Comparison of ENCODE assay signal across 8 mouse cellular contexts in genomic region chr5:110357531-110358179, GRCm38 (mm10). TPM values are rescaled to one million over a fixed set of nuclear protein-coding genes. Genes with fewer than 3 reads are reported as not detected.
DNase-seq lines count a peak whose midpoint lies in the region; ATAC-seq and TF ChIP-seq lines count a peak whose summit lies in the region.

No protein-coding gene starts in this region.

- peak; percentile 83 for DNase-seq in ES-E14 (ENCODE audit: low read depth, low spot score)
- peak; percentile 88 for DNase-seq in brain, embryonic 14.5 days (ENCODE audit: low read depth)
- peak; percentile 85 for DNase-seq in hindbrain, embryonic 10.5 days (ENCODE audit: low spot score)
- DNase-seq in layer of hippocampus, adult 2 months (ENCODE audit: low spot score in 2 of 2), result peak; percentile 76 to 89
- DNase-seq in lung, postnatal 14 days, result peak; percentile 89
- peak; percentile 58 for DNase-seq in retina, adult 2 months (ENCODE audit: low read depth, low spot score)
- peak; percentile 90 for DNase-seq in thymus, postnatal 4 days

- H3K36me3 ChIP-seq in ES-E14 (ENCODE audit: control insufficient read depth, insufficient read depth, low read length, poor library complexity, severe bottlenecking), result no peaks in the 10 kb centered on the region
- H3K36me3 ChIP-seq in hindbrain, embryonic 10.5 days, result peaks cover 6% of the 10 kb centered on the region; the same call in 1 of the 2 replicates

- peaks cover 31% of the 10 kb centered on the region for H3K27me3 ChIP-seq in hindbrain, embryonic 10.5 days (ENCODE audit: insufficient read depth, poor library complexity, severe bottlenecking)

- TF ChIP-seq CTCF in brain, embryonic 14.5 days (IDR thresholded peaks at IDR 0.05; ENCODE audit: borderline replicate concordance, extremely low read depth, insufficient read depth, insufficient read length), result peak; percentile 87
- peak; percentile 87 for TF ChIP-seq CTCF in layer of hippocampus, adult 2 months (conservative IDR thresholded peaks at IDR 0.05)

- peaks cover 0 to 14% of the 10 kb centered on the region in 2 experiments; a peak in 2 of 4 replicates for H3K4me1 ChIP-seq in ES-E14 (ENCODE audit: control insufficient read depth in 2 of 2, insufficient read depth in 2 of 2, low read length in 2 of 2, poor library complexity in 1 of 2)
- H3K4me1 ChIP-seq in hindbrain, embryonic 10.5 days (replicated peaks), result peaks cover 5% of the 10 kb centered on the region; the same call in 1 of the 2 replicates

- no peak for TF ChIP-seq POLR2A in brain, embryonic 14.5 days (IDR thresholded peaks at IDR 0.05; ENCODE audit: borderline replicate concordance, extremely low read depth, insufficient read depth, insufficient read length, poor library complexity, severe bottlenecking)

- H3K4me3 ChIP-seq in ES-E14 (ENCODE audit: insufficient read depth in 1 of 2, low read depth in 1 of 2, low read length in 2 of 2, poor library complexity in 1 of 2, severe bottlenecking in 1 of 2), result no peak overlapping the region
- H3K4me3 ChIP-seq in hindbrain, embryonic 10.5 days, result no peak overlapping the region
- no peak overlapping the region for H3K4me3 ChIP-seq in layer of hippocampus, adult 2 months

- 46% methylated on average over 9 of the region's 9 CpGs for WGBS in hindbrain, embryonic 10.5 days

- peak; percentile 70; the same call in 1 of the 2 replicates for ATAC-seq in erythroid progenitor cell, adult 5-6 weeks (replicated peaks; ENCODE audit: low FRiP score, poor library complexity, severe bottlenecking)

- no peaks in the 10 kb centered on the region for H3K9me3 ChIP-seq in ES-E14 (ENCODE audit: control insufficient read depth, insufficient read depth, low read depth, low read length)
- no peaks in the 10 kb centered on the region for H3K9me3 ChIP-seq in hindbrain, embryonic 10.5 days

- H3K27ac ChIP-seq in ES-E14 (ENCODE audit: insufficient read depth, low read depth, low read length, poor library complexity, severe bottlenecking), result no peak overlapping the region
- no peak overlapping the region for H3K27ac ChIP-seq in hindbrain, embryonic 10.5 days
- no peak overlapping the region for H3K27ac ChIP-seq in layer of hippocampus, adult 2 months

- H3K9ac ChIP-seq in ES-E14 (ENCODE audit: insufficient read depth, low read depth, low read length, poor library complexity, severe bottlenecking), result no peak overlapping the region

- in situ Hi-C loops in ES-E14 (cut with MboI; ENCODE audit: low sequenced_read_pairs in 2 of 2, unreplicated experiment in 2 of 2), result loop anchor here (5.0 to 10.0 kb wide), 2 partner anchors 277 to 280 kb away; no protein-coding TSS in a partner anchor

TF ChIP-seq in ES-E14, 5 proteins besides CTCF, POLR2A, EP300 and RAD21:
- TF ChIP-seq ZNF384 (IDR thresholded peaks at IDR 0.05; ENCODE audit: low read depth, low read length), result peak; percentile 95
- no peak for TF ChIP-seq HCFC1 (IDR thresholded peaks at IDR 0.05; ENCODE audit: borderline replicate concordance, insufficient read depth, low read length)
- TF ChIP-seq ZC3H11A (IDR thresholded peaks at IDR 0.05; ENCODE audit: borderline replicate concordance, low read depth, low read length), result peak; percentile 81
- TF ChIP-seq CHD2 (IDR thresholded peaks at IDR 0.05; ENCODE audit: low read depth, low read length), result no peak
- no peak for TF ChIP-seq MAFK (IDR thresholded peaks at IDR 0.05; ENCODE audit: insufficient read depth, low read depth, low read length)
TF ChIP-seq in ES-E14: peak in this region for 2.

RNA-seq across cellular contexts. Expression of gene Lrcol1, which starts 13.1 kb away (rescaled TPM):
- 1.3 and 2.5 TPM in 2 replicates for total RNA-seq in ES-E14 (2012; rRNA removed)
- polyA plus RNA-seq in brain, embryonic 14.5 days (2012; rRNA removed), result not detected in 2 replicates
- not detected in 2 replicates for total RNA-seq in erythroid progenitor cell, adult 5-6 weeks (2015; ENCODE audit: low replicate concordance)
- not detected in 2 replicates for total RNA-seq in erythroid progenitor cell, adult 5-6 weeks (2017; ENCODE audit: low replicate concordance)
- not detected in 2 replicates for polyA plus RNA-seq in hindbrain, embryonic 10.5 days (2016; fragmentation: Nextera tagmentation; extraction: Ambion mirVana)
- total RNA-seq in layer of hippocampus, adult 2 months (2021), result not detected

RNA-seq across cellular contexts. Expression of gene P2rx2, which starts 14.6 kb away (rescaled TPM):
- total RNA-seq in ES-E14 (2012; rRNA removed), result 1.3 and 2.2 TPM in 2 replicates
- 8.3 and 10.8 TPM in 2 replicates for polyA plus RNA-seq in brain, embryonic 14.5 days (2012; rRNA removed)
- not detected in 2 replicates for total RNA-seq in erythroid progenitor cell, adult 5-6 weeks (2015; ENCODE audit: low replicate concordance)
- total RNA-seq in erythroid progenitor cell, adult 5-6 weeks (2017; ENCODE audit: low replicate concordance), result not detected in 2 replicates
- polyA plus RNA-seq in hindbrain, embryonic 10.5 days (2016; fragmentation: Nextera tagmentation; extraction: Ambion mirVana), result 0.57 and 0.92 TPM in 2 replicates
- total RNA-seq in layer of hippocampus, adult 2 months (2021), result not detected
